Mouse (Mus musculus): Measurements from ENCODE around the gene Parp4. TPM values are rescaled to one million over a fixed set of nuclear protein-coding genes. Genes with fewer than 3 reads are reported as not detected.

Gene Parp4
- polyA plus RNA-seq, 1 experiment: 6.1 TPM

Other genes with a start within 250 kb of the Parp4 start
- 0.19 and 0.47 TPM in 2 replicates for gene Atp12a, start 210.6 kb upstream of the Parp4 start, polyA plus RNA-seq (2012; rRNA removed)
- gene Rnf17, start 173.0 kb upstream of the Parp4 start, polyA plus RNA-seq (2012; rRNA removed): 0.36 and 0.43 TPM in 2 replicates
- gene Cenpj, start 194 bp upstream of the Parp4 start, polyA plus RNA-seq (2012; rRNA removed): 0.93 and 1.2 TPM in 2 replicates
- gene Mphosph8, start 92.6 kb downstream of the Parp4 start, polyA plus RNA-seq (2012; rRNA removed): 5.3 and 5.4 TPM in 2 replicates
- 5.9 and 7.4 TPM in 2 replicates for gene Pspc1, start 202.7 kb downstream of the Parp4 start, polyA plus RNA-seq (2012; rRNA removed)
- gene Zmym5, start 236.1 kb downstream of the Parp4 start, polyA plus RNA-seq (2012; rRNA removed): 8.9 and 9.0 TPM in 2 replicates

Data from gonadal fat pad, adult 2 months (tissue).